Mouse (Mus musculus) neutrophil, adult 59 days (primary cell): ENCODE data around the gene Bend4. TPM values are rescaled to one million over a fixed set of nuclear protein-coding genes. Genes with fewer than 3 reads are reported as not detected.

Experiments
- total RNA-seq, 2 experiments: library from RNA; stranded (reverse); gene quantifications; 1 replicate in 1 of 2; 2 replicates in 1 of 2; pipeline ENCODE4 v1.2.4; 2023

Gene Bend4
- 1 to 10 TPM; 4.2 to 5.5 TPM for total RNA-seq

GRCm38 (mm10) chr5:67427443-67428360, at the start of gene Bend4:
Gene Bend4, minus strand, starts transcription at chr5:67428310.

Other genes starting within 250 kb of the Bend4 start
- gene Tmem33, start 167.7 kb downstream of the Bend4 start, total RNA-seq = 10 to 100 TPM; 62.2 to 66.5 TPM
- 10 to 100 TPM; 44.1 to 44.4 TPM for gene Slc30a9, start 121.4 kb downstream of the Bend4 start, total RNA-seq
- not detected for gene Shisa3, start 179.6 kb upstream of the Bend4 start, total RNA-seq